Mouse (Mus musculus): ENCODE measurements around the gene Macc1.

The Macc1 gene

GRCm38 (mm10) chr12:119313970-119314369 is at the start of gene Macc1:
Gene Macc1, plus strand, starts transcription at chr12:119314270.
- no peak for DNase-seq (ENCODE audit: low spot score in 2 of 2)

- no peak for DNase-seq (ENCODE audit: low spot score in 2 of 2)
Measured at GRCm38 (mm10) chr12:119264506-119264905, 49.6 kb upstream of the Macc1 start.

GRCm38 (mm10) chr12:119268723-119269122 is 45.3 kb upstream of the Macc1 start:
- DNase-seq (ENCODE audit: low spot score in 2 of 2), result no peak

- DNase-seq (ENCODE audit: low spot score in 2 of 2), result no peak
Measured at GRCm38 (mm10) chr12:119270036-119270435, 44.0 kb upstream of the Macc1 start.

- no peak for DNase-seq (ENCODE audit: low spot score in 2 of 2)
Measured at GRCm38 (mm10) chr12:119271964-119272363, 42.1 kb upstream of the Macc1 start.

- no peak for DNase-seq (ENCODE audit: low spot score in 2 of 2)
Measured at GRCm38 (mm10) chr12:119273605-119274004, 40.5 kb upstream of the Macc1 start.

GRCm38 (mm10) chr12:119276282-119276681 is 37.8 kb upstream of the Macc1 start:
- no peak for DNase-seq (ENCODE audit: low spot score in 2 of 2)

- no peak for DNase-seq (ENCODE audit: low spot score in 2 of 2)
Measured at GRCm38 (mm10) chr12:119291618-119292017, 22.5 kb upstream of the Macc1 start.

GRCm38 (mm10) chr12:119303618-119304017 is 10.5 kb upstream of the Macc1 start:
- DNase-seq (ENCODE audit: low spot score in 2 of 2), result no peak

GRCm38 (mm10) chr12:119313014-119313763 is 881 bp upstream of the Macc1 start:
- DNase-seq (ENCODE audit: low spot score in 2 of 2), result no peak

GRCm38 (mm10) chr12:119318799-119319198 is 4.7 kb downstream of the Macc1 start:
- DNase-seq (ENCODE audit: low spot score in 2 of 2), result no peak

GRCm38 (mm10) chr12:119325400-119325799 is 11.3 kb downstream of the Macc1 start:
- DNase-seq (ENCODE audit: low spot score in 2 of 2), result no peak

GRCm38 (mm10) chr12:119330644-119331043 is 16.6 kb downstream of the Macc1 start:
- no peak for DNase-seq (ENCODE audit: low spot score in 2 of 2)

GRCm38 (mm10) chr12:119333376-119333775 is 19.3 kb downstream of the Macc1 start:
- DNase-seq (ENCODE audit: low spot score in 2 of 2), result no peak

- peak in 1 of 2 experiments; percentile 3 for DNase-seq (ENCODE audit: low spot score in 2 of 2)
Measured at GRCm38 (mm10) chr12:119352579-119352978, 38.5 kb downstream of the Macc1 start.

GRCm38 (mm10) chr12:119357418-119358241 is 43.6 kb downstream of the Macc1 start:
- no peak for DNase-seq (ENCODE audit: low spot score in 2 of 2)

- no peak for DNase-seq (ENCODE audit: low spot score in 2 of 2)
Measured at GRCm38 (mm10) chr12:119358242-119358515, 44.1 kb downstream of the Macc1 start.

- DNase-seq (ENCODE audit: low spot score in 2 of 2), result no peak
Measured at GRCm38 (mm10) chr12:119365041-119365440, 51.0 kb downstream of the Macc1 start.

GRCm38 (mm10) chr12:119369832-119370231 is 55.8 kb downstream of the Macc1 start:
- DNase-seq (ENCODE audit: low spot score in 2 of 2), result no peak

GRCm38 (mm10) chr12:119372359-119372758 is 58.3 kb downstream of the Macc1 start:
- DNase-seq (ENCODE audit: low spot score in 2 of 2), result no peak

- DNase-seq (ENCODE audit: low spot score in 2 of 2), result no peak
Measured at GRCm38 (mm10) chr12:119376879-119377278, 62.8 kb downstream of the Macc1 start.

- DNase-seq (ENCODE audit: low spot score in 2 of 2), result no peak
Measured at GRCm38 (mm10) chr12:119381839-119382238, 67.8 kb downstream of the Macc1 start.

GRCm38 (mm10) chr12:119386243-119386642 is 72.2 kb downstream of the Macc1 start:
- DNase-seq (ENCODE audit: low spot score in 2 of 2), result no peak

Measured in urinary bladder, postnatal 36 days (tissue).